Mouse (Mus musculus) forebrain, embryonic 10.5 days (tissue): ENCODE measurements around the gene Apln. TPM values are rescaled to one million over a fixed set of nuclear protein-coding genes. Genes with fewer than 3 reads are reported as not detected.

Source experiments
- DNase-seq: peaks from one replicate; pipeline ENCODE4 v3.0.0-alpha.2; 2017; ENCODE audit warnings: low spot score; ENCODE audit errors: extremely low spot score
- H3K27ac ChIP-seq: fragments of 300-500 bp; sonication (generic); 2 replicates; pipeline ENCODE4 v1.5.1; 2016; ENCODE audit warnings: mild to moderate bottlenecking
- H3K27me3 ChIP-seq: fragments of 300-500 bp; sonication (generic); 2 replicates; pipeline ENCODE4 v1.6.1; 2016; ENCODE audit warnings: mild to moderate bottlenecking; ENCODE audit not compliant: poor library complexity, severe bottlenecking
- H3K36me3 ChIP-seq: fragments of 300-500 bp; sonication (generic); replicated peaks from 2 replicates; pipeline ENCODE4 v1.6.1; 2016; ENCODE audit warnings: mild to moderate bottlenecking, moderate library complexity
- H3K4me1 ChIP-seq: fragments of 300-500 bp; sonication (generic); 2 replicates; pipeline ENCODE4 v1.6.1; 2016
- H3K4me3 ChIP-seq: fragments of 300-500 bp; sonication (generic); 2 replicates; pipeline ENCODE4 v1.5.1; 2016; ENCODE audit warnings: mild to moderate bottlenecking, moderate library complexity
- H3K9me3 ChIP-seq: fragments of 300-500 bp; sonication (generic); 2 replicates; pipeline ENCODE4 v1.6.1; 2016; ENCODE audit warnings: mild to moderate bottlenecking, moderate library complexity
- WGBS: fragments of 180-500 bp; shearing (Covaris S2); methylation state at CpG from one replicate; pipeline ENCODE4 v1.1.7; 2016; 5-methylcytosine and 5-hydroxymethylcytosine counted together
- polyA plus RNA-seq: library from polyadenylated mRNA; unstranded; fragments of >200 nt; fragmentation: Nextera tagmentation; extraction: Ambion mirVana; gene quantifications from 2 replicates; pipeline ENCODE4 v1.2.1, GENCODE M21; 2016

The Apln gene
- polyA plus RNA-seq, 1 experiment from 2014 or later: 4.7 TPM

GRCm38 (mm10) chrX:48044261-48044660 lies 9.6 kb upstream of the Apln start:
- Histone ChIP-seq H3K4me3 (no peak overlapping the region), H3K4me1 (peaks cover 5% of the 10 kb centered on the region; the same call in 1 of the 2 replicates), H3K27ac (no peak overlapping the region), H3K36me3 (no peaks in the 10 kb centered on the region), H3K27me3 (no peaks in the 10 kb centered on the region), H3K9me3 (no peaks in the 10 kb centered on the region)
- no peak for DNase-seq
- 95% methylated on average over 1 of the region's 1 CpGs for WGBS

- H3K4me1 ChIP-seq: peaks cover 5% of the 10 kb centered on the region; the same call in 1 of the 2 replicates
- 80% methylated on average over 4 of the region's 4 CpGs for WGBS
- no peak overlapping the region for H3K27ac ChIP-seq
- H3K27me3 ChIP-seq: peaks cover 5% of the 10 kb centered on the region; the same call in 1 of the 2 replicates
- no peaks in the 10 kb centered on the region for H3K36me3 ChIP-seq
- H3K9me3 ChIP-seq: no peaks in the 10 kb centered on the region
- no peak overlapping the region for H3K4me3 ChIP-seq
- no peak for DNase-seq
Observed at GRCm38 (mm10) chrX:48042748-48043147, 8.1 kb upstream of the Apln start.

- H3K36me3 ChIP-seq: no peaks in the 10 kb centered on the region
Observed at GRCm38 (mm10) chrX:48040379-48040778, 5.7 kb upstream of the Apln start.

GRCm38 (mm10) chrX:48033766-48034143 lies 898 bp downstream of the Apln start:
- H3K4me3 ChIP-seq: peak overlapping the region; percentile 64
- 21% methylated on average over 11 of the region's 11 CpGs for WGBS
- H3K36me3 ChIP-seq: no peaks in the 10 kb centered on the region
- DNase-seq: no peak
- no peaks in the 10 kb centered on the region for H3K9me3 ChIP-seq
- H3K4me1 ChIP-seq: peaks cover 22% of the 10 kb centered on the region; the same call in 1 of the 2 replicates
- peak overlapping the region; percentile 86; the same call in 1 of the 2 replicates for H3K27ac ChIP-seq
- H3K27me3 ChIP-seq: peaks cover 60% of the 10 kb centered on the region

More at GRCm38 (mm10) chrX:48040379-48040778, 5.7 kb upstream of the Apln start:
- WGBS: 82% methylated on average over 3 of the region's 3 CpGs
- Histone ChIP-seq H3K27me3 (peaks cover 23% of the 10 kb centered on the region), H3K27ac (no peak overlapping the region), H3K4me1 (peaks cover 5% of the 10 kb centered on the region; the same call in 1 of the 2 replicates), H3K4me3 (no peak overlapping the region), H3K9me3 (no peaks in the 10 kb centered on the region)
- DNase-seq: no peak

- Histone ChIP-seq H3K27ac (no peak overlapping the region), H3K27me3 (peaks cover 55% of the 10 kb centered on the region), H3K9me3 (no peaks in the 10 kb centered on the region), H3K4me1 (peaks cover 22% of the 10 kb centered on the region; the same call in 1 of the 2 replicates), H3K36me3 (no peaks in the 10 kb centered on the region), H3K4me3 (peak overlapping the region; percentile 64; the same call in 1 of the 2 replicates)
- 76% methylated on average over 3 of the region's 3 CpGs for WGBS
- DNase-seq: no peak
Observed at GRCm38 (mm10) chrX:48033024-48033423, 1.6 kb downstream of the Apln start.

- 80% methylated on average over 5 of the region's 5 CpGs for WGBS
- Histone ChIP-seq H3K4me3 (no peak overlapping the region), H3K4me1 (peaks cover 22% of the 10 kb centered on the region; the same call in 1 of the 2 replicates), H3K27me3 (peaks cover 52% of the 10 kb centered on the region), H3K9me3 (no peaks in the 10 kb centered on the region), H3K36me3 (peaks cover 6% of the 10 kb centered on the region; the same call in 1 of the 2 replicates), H3K27ac (no peak overlapping the region)
- no peak for DNase-seq
Observed at GRCm38 (mm10) chrX:48031866-48032265, 2.8 kb downstream of the Apln start.

GRCm38 (mm10) chrX:48030593-48030992 lies 4.1 kb downstream of the Apln start:
- peaks cover 39% of the 10 kb centered on the region for H3K27me3 ChIP-seq
- H3K4me1 ChIP-seq: peaks cover 22% of the 10 kb centered on the region; the same call in 1 of the 2 replicates
- H3K36me3 ChIP-seq: peaks cover 6% of the 10 kb centered on the region; the same call in 1 of the 2 replicates
- DNase-seq: no peak
- WGBS: 56% methylated on average over 3 of the region's 3 CpGs
- no peaks in the 10 kb centered on the region for H3K9me3 ChIP-seq
- no peak overlapping the region for H3K4me3 ChIP-seq
- no peak overlapping the region for H3K27ac ChIP-seq

GRCm38 (mm10) chrX:48022811-48023210 lies 11.8 kb downstream of the Apln start:
- H3K9me3 ChIP-seq: no peaks in the 10 kb centered on the region
- H3K36me3 ChIP-seq: peaks cover 6% of the 10 kb centered on the region; the same call in 1 of the 2 replicates
- H3K27me3 ChIP-seq: peaks cover 33% of the 10 kb centered on the region
- no peak overlapping the region for H3K27ac ChIP-seq
- no peak overlapping the region for H3K4me3 ChIP-seq
- DNase-seq: no peak
- H3K4me1 ChIP-seq: peaks cover under 1% of the 10 kb centered on the region; the same call in 1 of the 2 replicates
- 79% methylated on average over 1 of the region's 1 CpGs for WGBS

- H3K27me3 ChIP-seq: peaks cover 35% of the 10 kb centered on the region
- 12% methylated on average over 5 of the region's 5 CpGs for WGBS
Observed at GRCm38 (mm10) chrX:48019940-48020339, 14.7 kb downstream of the Apln start.

GRCm38 (mm10) chrX:48019359-48019758 lies 15.3 kb downstream of the Apln start:
- WGBS: 40% methylated on average over 15 of the region's 15 CpGs
- DNase-seq: no peak
- no peak overlapping the region for H3K4me3 ChIP-seq
- no peaks in the 10 kb centered on the region for H3K9me3 ChIP-seq
- H3K27me3 ChIP-seq: peaks cover 35% of the 10 kb centered on the region
- no peaks in the 10 kb centered on the region for H3K36me3 ChIP-seq
- H3K27ac ChIP-seq: no peak overlapping the region
- peaks cover 25% of the 10 kb centered on the region for H3K4me1 ChIP-seq

More at GRCm38 (mm10) chrX:48019940-48020339, 14.7 kb downstream of the Apln start:
- Histone ChIP-seq H3K4me1 (peaks cover 25% of the 10 kb centered on the region), H3K36me3 (no peaks in the 10 kb centered on the region), H3K9me3 (no peaks in the 10 kb centered on the region), H3K4me3 (no peak overlapping the region), H3K27ac (no peak overlapping the region)
- peak; percentile 64 for DNase-seq

GRCm38 (mm10) chrX:48016906-48017601 lies 17.6 kb downstream of the Apln start:
- H3K27ac ChIP-seq: peak overlapping the region; percentile 77; the same call in 1 of the 2 replicates
- 42% methylated on average over 7 of the region's 7 CpGs for WGBS
- H3K4me1 ChIP-seq: peaks cover 25% of the 10 kb centered on the region
- DNase-seq: peak; percentile 74
- no peaks in the 10 kb centered on the region for H3K36me3 ChIP-seq
- no peaks in the 10 kb centered on the region for H3K9me3 ChIP-seq
- H3K27me3 ChIP-seq: peaks cover 45% of the 10 kb centered on the region
- H3K4me3 ChIP-seq: no peak overlapping the region; the same call in 1 of the 2 replicates

GRCm38 (mm10) chrX:48011656-48012055 lies 23.0 kb downstream of the Apln start:
- H3K4me1 ChIP-seq: peaks cover 13% of the 10 kb centered on the region
- peaks cover 9% of the 10 kb centered on the region for H3K27me3 ChIP-seq
- no peaks in the 10 kb centered on the region for H3K36me3 ChIP-seq
- H3K27ac ChIP-seq: no peak overlapping the region
- H3K9me3 ChIP-seq: no peaks in the 10 kb centered on the region
- WGBS: 95% methylated on average over 3 of the region's 3 CpGs
- H3K4me3 ChIP-seq: no peak overlapping the region
- no peak for DNase-seq

- Histone ChIP-seq H3K4me3 (no peak overlapping the region), H3K9me3 (no peaks in the 10 kb centered on the region), H3K4me1 (peaks cover 5% of the 10 kb centered on the region; the same call in 1 of the 2 replicates), H3K36me3 (no peaks in the 10 kb centered on the region), H3K27ac (no peak overlapping the region), H3K27me3 (no peaks in the 10 kb centered on the region; the same call in 1 of the 2 replicates)
- DNase-seq: no peak
- WGBS: 74% methylated on average over 8 of the region's 8 CpGs
Observed at GRCm38 (mm10) chrX:48006062-48006461, 28.6 kb downstream of the Apln start.
